Mouse (Mus musculus) forebrain, postnatal 0 days (tissue): ENCODE data around the gene Gm5737. TPM values are rescaled to one million over a fixed set of nuclear protein-coding genes. Genes with fewer than 3 reads are reported as not detected.

Experiments used
- ATAC-seq: fragments of 200-750 bp; cut with Nextera tagmentation; 2 replicates; pipeline ENCODE4 v1.8.0; 2017; ENCODE audit warnings: mild to moderate bottlenecking, moderate library complexity
- DNase-seq: peaks from one replicate; pipeline ENCODE4 v3.0.0-alpha.2; 2015
- H3K27ac ChIP-seq: fragments of 300-500 bp; sonication (generic); 2 replicates; pipeline ENCODE4 v1.5.1; 2014; ENCODE audit warnings: low read depth, mild to moderate bottlenecking, antibody characterized with exemption, low read length, moderate library complexity, mixed read lengths
- H3K27me3 ChIP-seq: fragments of 300-500 bp; sonication (generic); 2 replicates; pipeline ENCODE4 v1.6.1; 2014; ENCODE audit warnings: mild to moderate bottlenecking, low read length, mixed read lengths; ENCODE audit not compliant: insufficient read depth
- H3K36me3 ChIP-seq: fragments of 300-500 bp; sonication (generic); 2 replicates; pipeline ENCODE4 v1.6.1; 2014; ENCODE audit warnings: mild to moderate bottlenecking, moderate library complexity; ENCODE audit not compliant: insufficient read depth
- H3K4me1 ChIP-seq: fragments of 300-500 bp; sonication (generic); 2 replicates; pipeline ENCODE4 v1.6.1; 2014; ENCODE audit warnings: antibody characterized with exemption; ENCODE audit not compliant: insufficient read depth
- H3K4me2 ChIP-seq: fragments of 300-500 bp; sonication (generic); 2 replicates; pipeline ENCODE4 v1.6.1; 2014; ENCODE audit warnings: low read depth, mild to moderate bottlenecking, moderate library complexity
- H3K4me3 ChIP-seq: fragments of 300-500 bp; sonication (generic); 2 replicates; pipeline ENCODE4 v1.5.1; 2014; ENCODE audit warnings: low read depth, low read length, mixed read lengths
- H3K9ac ChIP-seq: fragments of 300-500 bp; sonication (generic); 2 replicates; pipeline ENCODE4 v1.6.1; 2014; ENCODE audit warnings: mild to moderate bottlenecking
- H3K9me3 ChIP-seq: fragments of 300-500 bp; sonication (generic); 2 replicates; pipeline ENCODE4 v1.6.1; 2016; ENCODE audit warnings: low read length
- CTCF ChIP-seq: sonication (generic); IDR thresholded peaks from 2 replicates; pipeline ENCODE4 v1.5.1; 2016; ENCODE audit warnings: antibody characterized with exemption, control low read depth, low read depth
- WGBS: fragments of 180-500 bp; shearing (Covaris S2); extraction: QIAGEN DNeasy Blood & Tissue Kit; methylation state at CpG from one replicate; pipeline ENCODE4 v1.1.7; 2014; 5-methylcytosine and 5-hydroxymethylcytosine counted together
- polyA plus RNA-seq: library from polyadenylated mRNA; unstranded; fragments of >200 nt; fragmentation: Nextera tagmentation; extraction: Ambion mirVana; gene quantifications from 2 replicates; pipeline ENCODE4 v1.2.1, GENCODE M21; 2015
- total RNA-seq: library from RNA; depleted of rRNA; stranded (reverse); fragments of >200 nt; gene quantifications from 2 replicates; pipeline ENCODE4 v1.2.3, GENCODE M21; 2014

Gm5737 gene
- total and polyA plus RNA-seq, 2 experiments from 2014 or later: 0.16 TPM; not detected in 1

- H3K4me3 ChIP-seq: peak overlapping the region; percentile 16
- no peaks in the 10 kb centered on the region for H3K27me3 ChIP-seq
- 5% methylated on average over 27 of the region's 27 CpGs for WGBS
- TF ChIP-seq CTCF: no peak
- no peaks in the 10 kb centered on the region for H3K9me3 ChIP-seq
- ATAC-seq (no peak), DNase-seq (no peak)
- H3K4me1 ChIP-seq: no peaks in the 10 kb centered on the region
- H3K36me3 ChIP-seq: no peaks in the 10 kb centered on the region
- H3K27ac ChIP-seq: no peak overlapping the region
- peak overlapping the region; percentile 47 for H3K4me2 ChIP-seq
- 0 out of 2 replicates have a peak overlapping the region, but pooled peaks have one; percentile 14 for H3K9ac ChIP-seq
Measured at GRCm38 (mm10) chr7:120809705-120810104, 2.5 kb upstream of the Gm5737 start.

DNA sequence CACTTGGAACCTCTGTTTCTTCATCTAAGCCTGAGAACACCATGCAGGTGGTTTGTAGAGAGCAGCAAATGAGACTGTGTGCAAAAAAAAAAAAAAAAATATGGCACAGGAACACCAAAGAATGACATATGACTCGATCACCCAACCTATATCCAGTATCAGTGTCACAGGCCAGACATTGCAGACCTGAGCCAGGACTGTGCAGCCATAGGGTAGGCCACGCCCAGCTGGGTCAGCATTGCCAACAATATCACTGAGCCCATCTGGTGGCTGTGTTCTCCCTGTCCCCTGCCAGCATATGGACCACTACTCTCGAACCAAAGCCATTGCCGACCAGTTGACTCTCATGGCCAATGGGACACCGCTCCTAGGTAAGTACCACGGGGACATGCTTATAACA lies 5.4 kb downstream of the Gm5737 start:
- Histone ChIP-seq H3K27me3 (no peaks in the 10 kb centered on the region), H3K27ac (no peak overlapping the region), H3K9ac (no peak overlapping the region), H3K4me3 (no peak overlapping the region), H3K4me1 (no peaks in the 10 kb centered on the region), H3K9me3 (no peaks in the 10 kb centered on the region), H3K4me2 (no peak overlapping the region), H3K36me3 (no peaks in the 10 kb centered on the region)
- WGBS: 86% methylated on average over 6 of the region's 6 CpGs
- DNase-seq: no peak
- no peak for ATAC-seq
- TF ChIP-seq CTCF: no peak

- DNase-seq: no peak
- Histone ChIP-seq H3K27ac (no peak overlapping the region), H3K27me3 (no peaks in the 10 kb centered on the region), H3K9me3 (no peaks in the 10 kb centered on the region), H3K4me2 (no peak overlapping the region), H3K36me3 (no peaks in the 10 kb centered on the region), H3K9ac (no peak overlapping the region), H3K4me3 (no peak overlapping the region), H3K4me1 (no peaks in the 10 kb centered on the region)
- TF ChIP-seq CTCF: no peak
- WGBS: 91% methylated on average over 4 of the region's 4 CpGs
- ATAC-seq: no peak
Measured at GRCm38 (mm10) chr7:120819386-120819785, 7.2 kb downstream of the Gm5737 start.

DNA sequence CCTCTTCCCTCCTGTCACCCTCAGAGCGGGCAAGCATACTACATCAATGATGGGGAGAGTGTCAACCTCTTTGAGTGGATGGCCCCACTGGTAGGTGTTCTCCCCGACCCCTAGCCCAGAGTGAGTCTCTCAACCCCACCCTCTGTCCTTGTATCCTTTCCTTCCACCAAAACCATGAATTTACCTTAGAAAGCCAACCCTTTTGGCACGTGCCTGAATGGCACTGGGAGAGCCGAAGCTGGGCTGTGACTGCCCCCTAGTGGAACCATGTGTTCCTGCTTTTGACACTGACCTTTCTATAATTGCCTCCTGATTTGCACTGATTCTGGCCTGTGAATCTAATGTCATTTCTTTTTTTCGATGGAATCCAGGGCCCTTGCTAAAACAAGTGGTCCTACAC lies 11.1 kb downstream of the Gm5737 start:
- Histone ChIP-seq H3K4me2 (no peak overlapping the region), H3K27me3 (no peaks in the 10 kb centered on the region), H3K9me3 (no peaks in the 10 kb centered on the region), H3K9ac (no peak overlapping the region), H3K4me1 (no peaks in the 10 kb centered on the region), H3K4me3 (no peak overlapping the region), H3K27ac (no peak overlapping the region), H3K36me3 (no peaks in the 10 kb centered on the region)
- 21% methylated on average over 5 of the region's 5 CpGs for WGBS
- TF ChIP-seq CTCF: peak; percentile 92
- peak; percentile 82 for DNase-seq
- ATAC-seq: peak; percentile 75

DNA sequence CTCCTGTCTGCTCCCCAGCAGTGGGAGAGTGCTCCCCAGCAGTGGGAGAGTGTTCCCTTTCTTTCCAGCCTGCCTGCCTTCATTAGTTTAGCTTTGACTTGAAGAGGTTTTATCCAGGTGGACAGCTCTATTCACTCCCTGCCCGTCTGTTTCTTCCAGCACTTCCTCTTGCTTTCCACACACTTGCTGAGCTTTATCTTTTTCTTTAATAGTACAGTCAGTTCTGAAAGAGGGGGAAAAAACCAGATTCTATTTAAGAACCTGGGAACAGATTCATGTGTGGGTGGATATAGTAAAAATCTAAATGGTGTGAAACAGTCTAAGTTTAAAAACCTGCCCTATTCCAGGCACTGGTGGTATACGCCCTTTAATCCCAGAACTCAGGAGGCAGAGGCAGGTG lies 12.9 kb downstream of the Gm5737 start:
- no peak for ATAC-seq
- H3K4me2 ChIP-seq: no peak overlapping the region
- no peak overlapping the region for H3K9ac ChIP-seq
- no peak overlapping the region for H3K27ac ChIP-seq
- no peak overlapping the region for H3K4me3 ChIP-seq
- H3K4me1 ChIP-seq: no peaks in the 10 kb centered on the region
- H3K27me3 ChIP-seq: 0 out of 2 replicates have a peak, but pooled peaks cover 6% of the 10 kb centered on the region
- TF ChIP-seq CTCF: no peak
- DNase-seq: no peak
- WGBS: 60% methylated on average over 2 of the region's 2 CpGs
- H3K36me3 ChIP-seq: no peaks in the 10 kb centered on the region
- no peaks in the 10 kb centered on the region for H3K9me3 ChIP-seq

DNA sequence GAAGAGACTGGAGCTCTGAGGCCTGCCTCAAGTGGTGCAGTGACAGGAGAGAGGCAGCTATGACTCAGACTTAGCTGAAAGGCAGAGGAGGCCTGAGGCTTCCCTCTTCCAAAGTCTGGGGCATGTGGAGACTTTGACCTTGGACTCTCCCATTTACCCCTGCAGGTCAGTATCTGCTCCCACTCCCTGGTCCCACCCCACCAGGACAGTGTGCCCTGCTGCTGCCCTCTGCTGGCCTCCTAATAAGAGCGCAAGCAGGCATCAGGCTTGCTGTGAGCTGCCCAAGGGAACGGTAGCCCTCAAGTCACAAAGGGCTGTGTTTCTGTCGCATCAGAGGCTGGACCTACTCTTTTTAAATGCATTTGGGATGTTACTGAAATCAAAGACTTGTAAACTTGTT lies 14.2 kb downstream of the Gm5737 start:
- Histone ChIP-seq H3K4me1 (no peaks in the 10 kb centered on the region), H3K27ac (no peak overlapping the region), H3K9me3 (no peaks in the 10 kb centered on the region), H3K4me3 (no peak overlapping the region), H3K36me3 (no peaks in the 10 kb centered on the region), H3K27me3 (0 out of 2 replicates have a peak, but pooled peaks cover 8% of the 10 kb centered on the region), H3K9ac (no peak overlapping the region), H3K4me2 (no peak overlapping the region)
- TF ChIP-seq CTCF: peak; percentile 67
- WGBS: 18% methylated on average over 3 of the region's 3 CpGs
- DNase-seq: no peak
- no peak for ATAC-seq

GRCm38 (mm10) chr7:120830431-120831381 lies 18.5 kb downstream of the Gm5737 start:
- Histone ChIP-seq H3K4me1 (no peaks in the 10 kb centered on the region), H3K9me3 (no peaks in the 10 kb centered on the region), H3K27ac (peak overlapping the region; percentile 41), H3K9ac (peak overlapping the region; percentile 66), H3K27me3 (peaks cover 8% of the 10 kb centered on the region; the same call in 1 of the 2 replicates), H3K4me2 (peak overlapping the region; percentile 76), H3K36me3 (no peaks in the 10 kb centered on the region), H3K4me3 (peak overlapping the region; percentile 42)
- ATAC-seq (peak; percentile 5), DNase-seq (peak; percentile 54)
- 4% methylated on average over 46 of the region's 46 CpGs for WGBS
- TF ChIP-seq CTCF: no peak
